Mouse (Mus musculus) liver, embryonic 15.5 days (tissue): ENCODE data around the gene Plxnb1. TPM values are rescaled to one million over a fixed set of nuclear protein-coding genes. Genes with fewer than 3 reads are reported as not detected.

Experiments
- ATAC-seq: fragments of 200-750 bp; cut with Nextera tagmentation; 2 replicates; pipeline ENCODE4 v1.8.0; 2017; ENCODE audit warnings: moderate number of reproducible peaks, mild to moderate bottlenecking, moderate library complexity; ENCODE audit not compliant: insufficient read depth
- H3K27ac ChIP-seq: fragments of 300-500 bp; sonication (generic); replicated peaks from 2 replicates; pipeline ENCODE4 v1.5.1; 2015; ENCODE audit warnings: mild to moderate bottlenecking, inconsistent platforms
- H3K27me3 ChIP-seq: fragments of 300-500 bp; sonication (generic); 2 replicates; pipeline ENCODE4 v1.6.1; 2015; ENCODE audit warnings: mild to moderate bottlenecking, inconsistent platforms
- H3K36me3 ChIP-seq: fragments of 300-500 bp; sonication (generic); replicated peaks from 2 replicates; pipeline ENCODE4 v1.6.1; 2015; ENCODE audit warnings: moderate library complexity, mild to moderate bottlenecking, inconsistent platforms
- H3K4me1 ChIP-seq: fragments of 300-500 bp; sonication (generic); replicated peaks from 2 replicates; pipeline ENCODE4 v1.6.1; 2015; ENCODE audit warnings: inconsistent platforms
- H3K4me2 ChIP-seq: fragments of 300-500 bp; sonication (generic); 2 replicates; pipeline ENCODE4 v1.6.1; 2015; ENCODE audit warnings: moderate library complexity, mild to moderate bottlenecking, inconsistent platforms
- H3K4me3 ChIP-seq: fragments of 300-500 bp; sonication (generic); replicated peaks from 2 replicates; pipeline ENCODE4 v1.5.1; 2015; ENCODE audit warnings: mild to moderate bottlenecking, inconsistent platforms
- H3K9ac ChIP-seq: fragments of 300-500 bp; sonication (generic); 2 replicates; pipeline ENCODE4 v1.6.1; 2015; ENCODE audit warnings: moderate library complexity, mild to moderate bottlenecking, inconsistent platforms
- H3K9me3 ChIP-seq: fragments of 300-500 bp; sonication (generic); replicated peaks from 2 replicates; pipeline ENCODE4 v1.6.1; 2016; ENCODE audit warnings: inconsistent platforms
- WGBS: fragments of 180-500 bp; shearing (Covaris S2); methylation state at CpG from one replicate; pipeline ENCODE4 v1.1.7; 2015; ENCODE audit warnings: mixed read lengths; ENCODE audit not compliant: insufficient replicate concordance; 5-methylcytosine and 5-hydroxymethylcytosine counted together
- polyA plus RNA-seq: library from polyadenylated mRNA; unstranded; fragments of >200 nt; fragmentation: Nextera tagmentation; extraction: Ambion mirVana; gene quantifications from 2 replicates; pipeline ENCODE4 v1.2.1, GENCODE M21; 2015

Gene Plxnb1
- polyA plus RNA-seq, 1 experiment from 2014 or later: 3.5 TPM

DNA sequence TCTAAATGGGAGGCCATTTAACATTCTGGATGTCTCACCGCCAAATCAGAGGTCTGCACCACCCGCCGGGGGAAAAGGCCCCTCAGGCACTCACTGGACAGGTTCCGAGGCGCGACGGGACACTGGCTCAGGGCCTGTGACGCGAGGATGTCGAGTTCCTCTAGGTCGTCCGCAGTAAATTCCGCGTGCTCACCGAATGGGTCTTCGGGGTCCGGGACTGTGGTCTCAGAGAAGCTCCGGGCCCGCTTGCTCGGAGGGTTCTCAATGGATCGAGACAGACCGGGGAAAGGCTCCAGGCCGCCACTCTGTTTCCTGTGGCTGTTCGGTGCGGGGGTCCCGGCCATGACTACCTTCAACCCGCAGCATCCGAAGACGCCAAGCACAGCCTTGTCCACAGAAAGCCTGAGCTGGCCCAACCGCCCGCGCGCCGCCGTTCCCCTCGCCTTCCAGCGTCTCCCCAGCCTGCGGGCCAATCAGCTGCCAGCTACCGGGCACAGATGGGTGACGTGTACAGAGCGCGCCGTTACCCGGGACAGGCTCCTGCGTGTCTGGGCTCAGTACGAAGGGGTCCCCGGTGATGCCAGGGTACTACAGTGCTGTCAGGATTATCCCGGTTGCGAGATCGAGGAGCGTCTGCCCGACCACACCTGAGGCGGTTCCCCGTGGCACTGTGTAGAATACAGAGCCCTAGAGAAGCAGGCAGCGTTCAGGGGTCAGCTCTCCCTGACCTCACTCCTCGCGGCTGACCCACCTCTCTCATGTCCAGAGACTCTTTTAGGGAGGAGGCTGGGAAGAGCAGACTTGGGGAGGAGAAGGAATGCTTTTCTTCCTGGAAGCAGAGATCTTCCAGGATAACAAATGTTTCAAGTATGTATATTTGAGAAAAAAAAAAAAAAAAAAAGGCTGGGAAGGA lies 21.3 kb upstream of the Plxnb1 start, which contains the start of gene Atrip:
Gene Atrip, minus strand, starts transcription at position 464 of the 913 bp plus-strand sequence.
- H3K4me2 ChIP-seq: peak within 1 kb of the TSS; percentile 94
- H3K27me3 ChIP-seq: no peaks in the 10 kb centered on the region
- peak within 1 kb of the TSS; percentile 89 for H3K9ac ChIP-seq
- under 1% methylated on average over 57 of the region's 57 CpGs for whole genome bisulfite sequencing
- peak within 1 kb of the TSS; percentile 88 for H3K4me3 ChIP-seq
- H3K27ac ChIP-seq: peak within 1 kb of the TSS; percentile 77
- peak; percentile 96 for ATAC-seq
- H3K4me1 ChIP-seq: peaks cover 29% of the 10 kb centered on the region
- H3K36me3 ChIP-seq: peaks cover 36% of the 10 kb centered on the region
- no peaks in the 10 kb centered on the region for H3K9me3 ChIP-seq

DNA sequence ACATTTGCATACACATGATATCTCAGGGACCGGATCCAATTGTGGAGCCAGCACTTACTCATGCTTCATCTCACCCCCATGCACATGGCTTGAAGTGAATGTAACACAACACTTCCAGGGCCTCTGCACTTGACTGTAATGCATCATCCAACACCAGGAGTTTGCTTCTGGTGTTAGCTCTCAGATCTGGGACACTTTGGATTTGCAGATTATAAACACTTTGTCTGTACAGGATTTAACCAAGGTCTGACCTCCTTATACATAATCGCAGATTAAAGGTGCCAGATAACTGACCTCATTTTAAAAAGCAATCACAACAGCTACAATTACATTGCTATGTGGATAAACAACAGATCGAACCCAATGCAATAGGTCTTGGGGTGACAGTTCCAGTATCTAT lies 14.7 kb upstream of the Plxnb1 start:
- 79% methylated on average over 3 of the region's 3 CpGs for WGBS
- H3K27ac ChIP-seq: no peak overlapping the region
- H3K36me3 ChIP-seq: peaks cover 27% of the 10 kb centered on the region
- no peaks in the 10 kb centered on the region for H3K9me3 ChIP-seq
- no peaks in the 10 kb centered on the region for H3K27me3 ChIP-seq
- H3K4me1 ChIP-seq: peaks cover 29% of the 10 kb centered on the region
- H3K9ac ChIP-seq: 0 out of 2 replicates have a peak overlapping the region, but pooled peaks have one; percentile 87
- H3K4me3 ChIP-seq: peak overlapping the region; percentile 88; the same call in 1 of the 2 replicates
- ATAC-seq: no peak
- H3K4me2 ChIP-seq: peak overlapping the region; percentile 73

DNA sequence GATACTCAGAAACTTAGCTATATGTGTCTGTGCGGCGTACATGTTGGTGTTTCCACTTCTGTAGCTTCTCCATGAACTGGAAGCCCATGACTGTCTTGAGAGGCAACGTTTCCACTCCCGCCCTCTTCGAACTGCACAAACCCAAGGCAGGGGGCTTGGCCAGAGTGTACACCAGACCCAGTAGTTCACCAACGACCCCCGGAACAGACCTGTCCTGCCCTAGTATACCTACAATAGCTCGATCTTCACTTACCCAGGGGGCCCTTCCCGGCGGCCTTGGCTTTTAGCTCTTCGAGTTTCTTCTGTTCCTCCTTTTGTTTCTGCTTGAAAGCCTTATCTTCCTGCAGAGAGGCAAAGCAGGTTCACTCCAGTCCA lies 13.5 kb upstream of the Plxnb1 start:
- 0 out of 2 replicates have a peak, but pooled peaks have one; percentile 1 for ATAC-seq
- peak overlapping the region; percentile 87 for H3K9ac ChIP-seq
- H3K36me3 ChIP-seq: peaks cover 27% of the 10 kb centered on the region
- peak overlapping the region; percentile 88 for H3K4me3 ChIP-seq
- no peaks in the 10 kb centered on the region for H3K27me3 ChIP-seq
- H3K4me2 ChIP-seq: peak overlapping the region; percentile 73
- WGBS: 1% methylated on average over 11 of the region's 11 CpGs
- H3K27ac ChIP-seq: peak overlapping the region; percentile 81
- H3K4me1 ChIP-seq: peaks cover 29% of the 10 kb centered on the region
- H3K9me3 ChIP-seq: no peaks in the 10 kb centered on the region

DNA sequence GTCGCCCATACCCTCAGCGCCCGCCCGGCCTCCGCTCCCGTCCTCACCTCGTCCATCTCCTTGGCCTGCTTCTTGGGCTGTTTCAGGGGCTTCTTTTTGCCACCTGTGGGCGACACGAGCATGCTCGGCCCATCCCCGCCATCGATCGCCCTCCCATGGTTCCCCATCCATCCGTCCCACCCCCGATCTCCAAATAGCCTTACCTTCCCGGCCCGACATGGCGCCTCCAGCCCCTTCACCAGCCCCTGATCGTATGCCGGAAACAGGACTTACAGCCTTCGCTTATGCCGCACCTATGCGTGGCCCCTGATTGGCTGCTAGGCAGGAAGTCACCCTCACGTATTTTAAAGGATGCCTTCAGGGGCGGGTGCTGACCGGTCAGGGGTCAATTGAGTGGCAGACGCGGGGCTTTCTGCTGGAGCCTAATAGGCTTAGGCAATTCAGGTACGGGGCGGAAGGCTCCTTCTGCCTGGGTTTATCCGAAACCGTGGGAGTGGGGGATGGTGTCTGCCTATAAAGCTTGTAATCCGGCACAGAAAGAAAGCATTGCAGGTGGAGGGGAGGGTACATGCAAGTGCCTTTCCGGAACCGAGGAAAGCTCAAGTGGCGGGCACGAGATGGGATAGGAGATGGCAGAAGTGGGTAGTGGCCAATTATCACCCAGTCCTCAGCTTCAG lies 12.9 kb upstream of the Plxnb1 start, which contains the start of the genes Ccdc51 and Tma7:
Gene Ccdc51, plus strand, starts transcription at position 370 of the 677 bp plus-strand sequence.
Gene Tma7, minus strand, starts transcription at position 464 of the 677 bp plus-strand sequence.
- Histone ChIP-seq H3K4me1 (peaks cover 29% of the 10 kb centered on the region), H3K9ac (peak within 1 kb of the TSS; percentile 87), H3K4me2 (peak within 1 kb of the TSS; percentile 73), H3K36me3 (peaks cover 27% of the 10 kb centered on the region), H3K4me3 (peak within 1 kb of the TSS; percentile 88), H3K27ac (peak within 1 kb of the TSS; percentile 81), H3K27me3 (no peaks in the 10 kb centered on the region), H3K9me3 (no peaks in the 10 kb centered on the region)
- ATAC-seq: peak; percentile 99
- under 1% methylated on average over 37 of the region's 37 CpGs for WGBS

DNA sequence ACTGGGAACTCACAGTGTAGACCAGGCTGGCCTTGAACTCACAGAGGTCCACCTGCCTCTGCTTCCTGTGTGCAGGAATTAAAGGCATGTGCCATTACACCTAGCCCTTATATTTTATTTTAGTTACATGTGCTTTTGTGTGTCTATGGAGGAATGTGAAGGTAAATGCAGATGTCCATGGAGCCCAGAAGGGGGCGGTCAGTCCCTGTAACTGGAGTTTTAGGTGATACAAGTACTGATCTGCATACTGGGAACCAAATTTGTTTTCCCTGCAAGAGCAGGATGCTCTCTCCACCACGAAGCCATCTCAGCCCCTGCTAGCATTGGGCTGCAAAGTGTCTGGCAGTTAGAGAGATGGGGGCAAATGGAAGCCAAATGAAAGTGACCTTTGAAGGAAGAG lies 10.3 kb upstream of the Plxnb1 start:
- Histone ChIP-seq H3K4me2 (no peak overlapping the region), H3K27me3 (no peaks in the 10 kb centered on the region), H3K4me3 (no peak overlapping the region), H3K9ac (no peak overlapping the region), H3K36me3 (peaks cover 19% of the 10 kb centered on the region), H3K9me3 (no peaks in the 10 kb centered on the region), H3K4me1 (peaks cover 38% of the 10 kb centered on the region), H3K27ac (no peak overlapping the region)
- ATAC-seq: no peak
- WGBS: 12% methylated on average over 2 of the region's 2 CpGs

DNA sequence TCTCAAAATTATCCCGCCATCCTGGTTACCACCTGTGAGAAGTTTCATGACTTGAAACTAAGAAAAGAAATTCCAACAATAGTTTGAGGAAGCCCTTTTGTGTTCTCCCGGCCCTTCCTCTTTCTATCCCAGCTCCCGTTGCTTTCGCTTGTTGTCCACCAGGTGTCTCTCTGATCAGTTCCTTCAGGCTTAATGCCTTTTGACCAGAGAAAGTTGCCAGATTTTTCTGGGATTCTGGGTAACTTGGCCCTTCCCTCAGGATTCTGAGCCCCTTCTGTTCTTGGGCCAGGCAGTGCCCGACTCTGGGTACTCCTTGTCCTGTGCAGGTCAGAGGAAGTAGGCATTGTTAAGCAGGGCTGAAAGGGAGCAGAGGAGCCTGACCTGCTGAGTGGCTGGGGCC lies 7.2 kb upstream of the Plxnb1 start:
- Histone ChIP-seq H3K27me3 (0 out of 2 replicates have a peak, but pooled peaks cover 3% of the 10 kb centered on the region), H3K4me1 (peaks cover 31% of the 10 kb centered on the region), H3K36me3 (peaks cover 27% of the 10 kb centered on the region), H3K27ac (no peak overlapping the region), H3K9ac (no peak overlapping the region), H3K4me3 (no peak overlapping the region), H3K4me2 (no peak overlapping the region), H3K9me3 (no peaks in the 10 kb centered on the region)
- no peak for ATAC-seq
- 25% methylated on average over 5 of the region's 5 CpGs for WGBS

DNA sequence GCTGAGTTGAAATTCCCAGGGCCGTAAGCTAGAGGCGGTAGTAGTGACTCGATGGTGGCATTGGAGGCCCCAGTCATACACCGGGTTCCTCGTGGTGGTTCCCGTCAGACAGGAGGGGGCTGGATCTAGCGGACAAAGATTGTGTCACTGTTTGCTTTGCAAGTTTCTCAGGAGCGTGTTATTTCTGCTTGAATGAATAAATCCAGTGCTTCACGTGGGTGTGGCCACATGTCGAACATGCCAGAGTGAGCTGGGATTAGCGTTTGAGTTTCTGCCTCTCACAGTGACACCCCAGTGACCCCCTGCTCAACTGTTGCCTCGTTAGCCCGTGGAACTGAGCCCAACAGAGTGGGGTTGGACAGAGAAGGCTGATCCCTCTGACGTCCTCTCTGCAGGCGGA lies 4.7 kb upstream of the Plxnb1 start:
- WGBS: 66% methylated on average over 15 of the region's 15 CpGs
- no peak for ATAC-seq
- no peak overlapping the region for H3K9ac ChIP-seq
- H3K27ac ChIP-seq: no peak overlapping the region
- peaks cover 27% of the 10 kb centered on the region for H3K36me3 ChIP-seq
- peaks cover 33% of the 10 kb centered on the region for H3K4me1 ChIP-seq
- H3K4me3 ChIP-seq: no peak overlapping the region
- H3K4me2 ChIP-seq: no peak overlapping the region
- H3K9me3 ChIP-seq: no peaks in the 10 kb centered on the region
- H3K27me3 ChIP-seq: peaks cover 28% of the 10 kb centered on the region

DNA sequence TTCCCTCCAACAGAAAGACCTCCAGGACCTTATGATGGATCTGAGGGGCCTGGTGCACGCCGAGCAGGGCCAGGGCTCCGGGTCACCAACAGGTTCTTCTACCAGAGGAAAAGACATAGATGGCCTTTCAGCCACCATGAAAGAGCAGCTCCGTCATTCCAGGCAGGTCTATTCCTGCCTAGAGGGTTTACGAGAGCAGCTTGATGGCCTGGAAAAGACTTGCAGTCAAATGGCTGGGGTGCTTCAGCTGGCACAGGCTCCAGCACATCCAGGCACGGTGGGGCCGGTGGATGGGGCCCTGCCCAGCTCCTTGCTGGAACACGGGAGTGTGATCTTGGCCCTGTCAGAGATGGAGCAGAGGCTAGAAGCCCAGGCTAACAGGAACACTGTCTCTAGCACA lies 3.4 kb upstream of the Plxnb1 start:
- Histone ChIP-seq H3K4me3 (no peak overlapping the region), H3K27ac (no peak overlapping the region), H3K9me3 (no peaks in the 10 kb centered on the region), H3K4me2 (no peak overlapping the region), H3K27me3 (peaks cover 41% of the 10 kb centered on the region), H3K9ac (no peak overlapping the region), H3K36me3 (peaks cover 27% of the 10 kb centered on the region), H3K4me1 (peaks cover 36% of the 10 kb centered on the region)
- WGBS: 81% methylated on average over 8 of the region's 8 CpGs
- no peak for ATAC-seq

DNA sequence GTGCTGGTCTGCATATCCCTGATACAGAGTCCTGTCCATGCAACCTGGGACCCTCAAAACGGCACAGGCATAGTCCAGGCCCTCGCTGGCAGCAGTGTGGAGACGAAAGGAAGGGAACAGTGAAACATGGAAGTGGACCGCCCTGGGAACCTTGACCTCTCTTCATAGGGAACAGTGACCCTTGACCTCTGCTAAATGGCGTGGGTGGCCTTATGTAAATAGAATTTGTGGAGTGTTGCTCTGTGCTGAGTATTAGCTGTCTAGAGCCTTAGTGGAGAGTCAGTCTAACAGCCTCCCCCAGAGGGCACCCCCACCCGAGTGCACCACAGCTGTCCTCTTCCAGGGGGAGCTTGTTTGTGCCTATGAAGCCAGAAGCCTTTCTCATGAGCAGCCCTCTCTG lies 2.4 kb upstream of the Plxnb1 start:
- no peak overlapping the region for H3K4me2 ChIP-seq
- no peaks in the 10 kb centered on the region for H3K9me3 ChIP-seq
- H3K27ac ChIP-seq: peak overlapping the region; percentile 62
- H3K4me3 ChIP-seq: no peak overlapping the region
- peaks cover 34% of the 10 kb centered on the region for H3K4me1 ChIP-seq
- H3K36me3 ChIP-seq: peaks cover 27% of the 10 kb centered on the region
- no peak overlapping the region for H3K9ac ChIP-seq
- 63% methylated on average over 6 of the region's 6 CpGs for WGBS
- H3K27me3 ChIP-seq: peaks cover 51% of the 10 kb centered on the region
- ATAC-seq: peak; percentile 33

DNA sequence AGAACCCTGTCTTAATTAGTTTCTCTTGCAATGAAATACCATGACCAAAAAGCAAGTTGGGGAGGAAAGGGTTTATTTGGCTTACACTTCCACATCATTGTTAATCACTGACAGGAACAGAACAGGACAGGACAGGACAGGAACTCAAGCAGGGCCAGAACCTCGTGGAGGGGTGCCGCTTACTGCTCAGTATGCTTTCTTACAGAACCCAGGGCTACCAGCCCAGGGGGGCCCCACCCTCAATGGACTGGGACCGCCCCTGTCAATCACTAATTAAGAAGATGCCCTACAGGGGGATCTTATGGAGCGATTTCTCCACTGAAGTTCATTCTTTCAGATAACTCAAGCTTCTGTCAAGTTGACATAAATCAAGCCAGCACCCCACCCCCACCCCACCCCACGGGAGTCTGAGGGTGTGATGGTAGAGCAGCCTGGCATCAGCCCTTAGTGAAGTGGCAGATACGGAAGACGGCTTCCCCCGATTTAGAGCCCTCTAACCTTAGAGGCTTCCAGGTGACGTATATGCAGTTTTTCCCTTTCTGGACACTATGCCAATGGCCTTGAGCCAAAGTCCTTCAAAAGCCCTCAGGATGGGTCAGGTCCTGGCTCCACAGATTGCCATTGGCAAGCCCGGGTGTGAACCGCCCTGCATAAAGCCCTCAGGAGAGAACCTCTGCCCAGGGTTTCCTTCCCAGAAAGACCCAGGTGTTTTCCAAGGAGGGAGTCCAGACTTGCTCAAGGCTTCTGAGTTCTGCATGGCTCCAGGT lies 1.2 kb upstream of the Plxnb1 start:
- Histone ChIP-seq H3K4me3 (peak overlapping the region; percentile 57), H3K9me3 (no peaks in the 10 kb centered on the region), H3K27ac (peak overlapping the region; percentile 55), H3K36me3 (peaks cover 27% of the 10 kb centered on the region), H3K9ac (no peak overlapping the region), H3K27me3 (peaks cover 58% of the 10 kb centered on the region), H3K4me2 (peak overlapping the region; percentile 42), H3K4me1 (peaks cover 40% of the 10 kb centered on the region)
- 29% methylated on average over 11 of the region's 11 CpGs for WGBS
- no peak; the same call in 1 of the 2 replicates for ATAC-seq
